Mouse (Mus musculus) cerebellum, postnatal 4 days (tissue): Measurements from ENCODE around the gene Pstpip1.
A peak's percentile ranks its signal among the peaks of the same experiment; 100 is the strongest.

Source experiments
- DNase-seq, 2 experiments: peaks; one replicate each; pipeline ENCODE4 v3.0.0; 2022; ENCODE audit warnings: low spot score in 2 of 2, mixed read lengths in 1 of 2

Pstpip1 gene

DNA sequence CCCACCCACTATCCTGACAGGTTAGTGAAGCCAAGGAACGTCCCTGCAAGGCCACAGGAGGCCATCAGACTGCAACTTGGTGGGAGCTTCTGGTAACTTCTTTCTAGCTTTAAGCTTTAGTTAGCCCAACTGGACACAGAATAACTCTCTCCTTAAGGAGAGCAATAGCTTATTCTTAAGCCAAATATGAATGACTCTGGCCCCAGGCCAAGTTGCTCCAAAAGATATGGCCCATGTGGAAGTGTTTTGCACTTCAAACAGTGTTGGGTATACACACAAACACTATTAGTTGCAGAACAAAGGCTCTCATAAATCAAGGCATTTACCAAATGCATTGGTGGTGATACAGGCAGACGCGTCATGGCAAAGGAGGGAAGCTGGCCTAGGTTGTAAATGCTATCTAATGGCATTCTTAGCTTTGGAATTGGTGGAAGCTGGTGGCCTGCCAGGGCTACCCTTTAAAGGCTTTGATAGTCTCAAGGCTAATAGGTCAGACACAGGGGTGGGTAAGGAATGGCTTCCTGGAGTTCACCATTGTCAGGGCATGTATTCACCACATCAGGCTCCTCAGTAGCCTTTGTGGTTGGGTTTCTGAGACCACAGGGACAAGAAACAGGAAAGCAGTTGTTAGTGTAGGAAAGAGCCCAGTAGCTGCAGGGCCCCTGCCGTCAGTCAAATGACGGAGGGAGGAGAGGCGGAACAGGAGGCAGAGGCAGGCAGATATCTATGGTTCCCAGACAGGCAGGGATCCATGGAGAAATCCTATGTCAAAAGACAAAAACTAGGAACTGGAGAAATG is 16.7 kb downstream of the Pstpip1 start:
- no peak for DNase-seq

DNA sequence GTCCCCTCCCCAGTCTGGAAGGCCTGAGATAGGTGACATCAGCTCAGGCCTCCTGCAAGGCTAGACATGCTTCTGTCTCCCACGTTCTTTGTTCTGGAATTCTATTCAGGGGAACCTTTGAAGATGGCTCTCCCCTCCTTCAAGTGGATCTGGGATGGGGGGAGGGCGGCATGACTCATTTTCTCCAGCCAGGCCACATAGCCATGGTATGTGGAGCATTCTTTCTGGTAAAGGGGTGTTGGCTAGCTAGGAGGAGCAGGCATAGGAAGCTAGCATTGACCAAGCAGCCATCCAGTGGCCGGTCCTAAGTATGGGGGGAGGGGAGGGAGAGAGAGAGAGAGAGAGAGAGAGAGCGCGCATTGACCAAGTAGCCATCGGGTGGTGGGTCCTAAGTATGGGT is 17.8 kb downstream of the Pstpip1 start:
- no peak for DNase-seq

DNA sequence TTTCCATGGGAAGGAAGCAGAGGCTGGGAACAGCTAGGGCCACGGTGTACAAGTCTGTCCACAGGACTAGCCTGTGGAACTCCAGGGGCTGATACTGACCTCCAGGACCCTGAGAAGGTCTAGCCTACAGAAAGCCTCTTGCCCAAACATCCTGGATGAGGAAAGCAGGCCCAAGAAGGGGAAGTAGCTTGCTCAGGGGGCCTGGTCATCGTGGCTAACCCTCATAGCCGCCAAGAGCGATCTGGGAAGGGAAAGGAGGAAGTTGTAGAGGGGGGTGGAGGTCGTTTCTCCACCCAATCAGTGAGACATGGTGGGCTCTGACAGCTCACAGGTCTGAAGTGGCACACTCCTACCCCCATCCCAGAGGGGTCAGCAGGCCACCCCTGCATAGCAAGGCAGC is 18.4 kb downstream of the Pstpip1 start:
- no peak for DNase-seq

DNA sequence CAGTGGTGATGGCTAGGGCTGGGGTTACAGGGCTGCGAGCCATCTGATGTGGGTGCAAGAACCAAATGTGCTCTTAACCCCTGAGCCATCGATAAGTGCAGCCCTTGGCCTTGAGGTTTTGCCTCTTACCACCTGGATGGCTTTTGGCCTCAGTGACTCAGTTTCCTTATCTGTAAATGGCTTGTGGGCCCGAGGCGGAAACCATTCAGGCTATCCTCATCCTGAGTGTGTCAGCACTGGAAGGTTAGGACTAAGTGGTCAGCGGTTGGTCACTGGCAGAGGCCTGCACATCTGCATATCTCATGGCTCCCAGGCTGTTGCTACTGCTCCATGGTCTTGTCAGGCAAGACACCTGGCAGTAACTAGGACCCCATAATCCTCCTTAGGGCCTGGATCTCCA is 28.3 kb downstream of the Pstpip1 start:
- no peak for DNase-seq

DNA sequence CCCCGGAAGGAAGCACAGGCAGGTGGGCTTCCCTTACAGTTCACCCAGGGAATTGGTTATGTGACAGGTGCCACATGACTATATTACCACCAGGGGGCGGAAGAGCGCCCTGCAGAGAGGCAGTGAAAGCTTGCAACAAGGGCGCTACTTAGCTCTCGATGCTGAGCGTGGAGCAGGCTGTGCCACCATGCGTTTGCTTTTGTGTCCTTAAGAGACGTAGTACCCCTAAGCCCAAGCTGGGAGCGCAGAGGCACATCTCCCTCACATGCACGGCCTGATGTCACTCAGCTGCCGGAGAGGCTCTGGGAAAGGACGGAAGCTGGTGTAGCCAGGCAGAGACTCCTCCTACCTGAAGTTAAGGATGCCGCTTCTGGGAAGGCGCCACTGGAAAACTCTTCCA is 28.8 kb downstream of the Pstpip1 start:
- DNase-seq = peak in 1 of 2 experiments; percentile 61

DNA sequence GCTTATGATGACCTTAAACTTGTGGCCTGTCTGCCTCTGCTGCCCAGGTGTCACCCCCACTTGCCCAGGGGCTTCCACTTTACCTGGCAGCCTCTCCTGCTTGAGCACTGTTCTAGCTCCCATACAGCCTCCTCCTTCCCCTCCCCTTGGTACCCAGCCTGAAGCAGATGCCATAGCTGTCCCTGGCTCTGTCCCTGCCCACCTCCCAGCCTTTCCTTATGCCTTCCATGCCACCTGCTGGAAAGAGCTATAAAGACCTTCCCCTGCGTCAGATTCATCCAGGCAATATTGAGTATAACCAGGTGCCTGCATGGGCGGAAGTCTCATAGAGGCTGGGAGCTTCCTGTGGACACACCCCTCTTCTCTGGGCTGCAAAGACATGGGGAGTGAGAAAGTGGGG is 29.9 kb downstream of the Pstpip1 start:
- no peak for DNase-seq

DNA sequence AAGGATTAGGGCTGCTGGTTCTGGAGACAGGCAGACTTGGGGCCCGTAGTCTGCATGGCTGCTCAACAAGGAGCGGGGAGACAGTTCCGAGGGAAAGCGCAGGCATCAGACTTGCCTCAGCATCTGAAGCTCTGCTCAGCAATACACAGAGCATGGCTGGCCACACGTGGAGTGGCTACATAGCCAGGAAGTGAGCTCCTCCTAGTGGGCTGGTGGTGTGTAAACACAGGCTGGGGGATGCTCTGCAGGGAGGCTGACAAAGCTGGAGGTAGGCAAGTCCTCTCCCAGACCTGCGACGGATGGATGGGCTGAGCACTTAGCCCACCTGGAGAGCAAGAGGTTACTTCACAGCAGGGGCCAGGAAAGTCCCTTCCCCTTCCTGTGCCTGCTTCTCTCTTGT is 31.3 kb downstream of the Pstpip1 start:
- peak; percentile 20 to 53 for DNase-seq

DNA sequence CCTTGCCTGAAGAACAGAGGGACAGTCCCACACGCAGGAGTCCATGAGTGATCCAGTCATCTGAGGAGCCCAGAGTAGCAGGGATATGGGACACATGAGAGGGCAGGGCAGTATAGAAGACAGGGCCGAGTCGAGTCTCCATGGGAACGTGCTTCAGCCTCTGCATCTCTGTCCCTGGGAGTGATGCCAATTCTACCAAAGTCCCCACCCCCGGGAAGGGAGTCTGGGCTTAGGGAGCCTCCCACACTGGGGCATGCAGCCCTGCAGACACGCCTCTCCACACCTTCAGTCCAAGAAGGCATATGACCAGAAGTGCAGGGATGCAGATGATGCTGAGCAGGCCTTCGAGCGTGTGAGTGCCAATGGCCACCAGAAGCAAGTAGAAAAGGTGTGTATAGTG is 33.2 kb downstream of the Pstpip1 start:
- DNase-seq = peak in 1 of 2 experiments; percentile 16

DNA sequence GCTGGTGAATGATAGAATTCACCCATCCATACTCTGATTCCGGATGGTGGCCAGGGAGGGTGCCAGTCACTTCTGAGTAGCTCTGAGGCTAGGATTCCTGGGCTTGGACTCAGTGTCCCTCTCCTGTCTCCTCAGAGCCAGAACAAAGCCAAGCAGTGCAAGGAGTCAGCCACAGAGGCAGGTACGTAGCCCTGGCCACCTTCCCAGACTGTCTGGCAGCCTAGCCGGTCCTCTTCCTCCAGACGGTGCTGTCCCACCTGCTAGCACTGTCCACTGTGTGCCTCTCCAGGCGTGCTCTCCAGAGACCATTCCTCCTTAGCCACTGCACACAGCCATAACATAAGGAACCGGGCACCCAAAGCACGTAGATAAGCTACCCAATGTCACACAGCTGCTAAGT is 33.9 kb downstream of the Pstpip1 start:
- no peak for DNase-seq

DNA sequence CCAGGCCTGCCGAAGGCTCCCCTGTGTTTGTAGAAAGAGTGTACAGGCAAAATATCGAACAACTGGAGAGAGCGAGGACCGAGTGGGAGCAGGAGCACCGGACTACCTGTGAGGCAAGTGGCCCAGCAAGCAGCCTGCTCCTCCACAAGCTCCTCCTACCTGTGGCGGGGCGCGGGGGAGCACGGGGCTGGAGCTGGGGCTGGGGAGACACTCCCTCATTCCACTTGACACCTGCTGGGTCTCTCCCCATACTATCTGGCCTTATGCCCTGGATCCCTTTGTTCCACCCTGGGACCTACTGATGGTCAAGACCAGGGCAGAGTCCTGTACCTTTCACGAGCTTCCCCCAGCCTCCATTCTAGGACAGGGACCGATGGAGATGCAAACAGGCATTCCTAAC is 34.8 kb downstream of the Pstpip1 start:
- no peak for DNase-seq

DNA sequence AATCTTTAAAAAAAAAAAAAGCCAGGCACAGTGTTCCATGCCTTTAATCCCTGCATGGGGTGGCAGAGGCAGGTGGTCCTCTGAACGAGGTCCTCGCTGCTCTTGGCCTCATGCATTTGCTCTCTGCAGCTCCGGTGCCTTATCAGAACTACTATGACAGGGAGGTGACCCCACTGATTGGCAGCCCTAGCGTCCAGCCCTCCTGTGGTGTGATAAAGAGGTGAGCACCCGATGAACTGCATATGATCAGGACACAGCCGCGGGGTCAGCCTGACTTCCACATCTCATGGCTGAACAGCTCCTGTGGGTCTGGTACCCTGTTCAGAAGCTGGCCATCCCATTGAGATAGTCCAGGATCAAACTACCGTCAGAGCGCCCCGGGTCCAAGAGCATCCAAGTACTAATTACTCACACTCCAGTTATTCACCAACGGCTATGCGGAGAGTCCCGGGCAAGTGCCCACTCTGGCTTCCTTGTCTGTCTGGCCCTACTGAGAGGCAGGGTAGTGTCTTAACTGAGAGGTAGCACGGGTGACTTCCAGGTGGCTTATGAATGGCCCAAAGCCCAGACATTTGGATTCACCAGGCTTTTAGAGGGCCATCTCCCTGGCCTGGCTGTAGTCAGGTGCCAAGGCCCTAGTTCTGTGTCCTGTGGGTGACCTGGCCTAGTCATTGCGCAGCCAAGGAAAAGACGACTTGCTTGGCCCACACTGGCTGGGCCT is 36.9 kb downstream of the Pstpip1 start:
- DNase-seq = no peak

DNA sequence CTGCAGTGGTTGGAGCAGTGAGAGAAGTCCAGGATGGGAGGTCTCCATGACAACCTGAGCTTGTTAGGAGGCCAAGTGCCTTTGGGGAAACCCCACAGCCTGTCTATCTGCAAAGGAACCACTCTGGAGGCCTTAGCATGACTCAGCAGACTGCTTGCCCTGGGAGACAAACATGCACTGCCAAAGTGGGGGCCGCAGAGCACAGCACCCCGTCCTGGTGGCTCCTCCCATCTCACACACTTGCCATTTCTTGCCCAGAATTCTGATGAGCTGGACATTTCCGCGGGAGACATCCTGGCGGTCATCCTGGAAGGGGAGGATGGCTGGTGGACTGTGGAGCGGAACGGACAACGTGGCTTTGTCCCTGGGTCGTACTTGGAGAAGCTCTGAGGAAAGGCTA is 38.6 kb downstream of the Pstpip1 start:
- DNase-seq = no peak

DNA sequence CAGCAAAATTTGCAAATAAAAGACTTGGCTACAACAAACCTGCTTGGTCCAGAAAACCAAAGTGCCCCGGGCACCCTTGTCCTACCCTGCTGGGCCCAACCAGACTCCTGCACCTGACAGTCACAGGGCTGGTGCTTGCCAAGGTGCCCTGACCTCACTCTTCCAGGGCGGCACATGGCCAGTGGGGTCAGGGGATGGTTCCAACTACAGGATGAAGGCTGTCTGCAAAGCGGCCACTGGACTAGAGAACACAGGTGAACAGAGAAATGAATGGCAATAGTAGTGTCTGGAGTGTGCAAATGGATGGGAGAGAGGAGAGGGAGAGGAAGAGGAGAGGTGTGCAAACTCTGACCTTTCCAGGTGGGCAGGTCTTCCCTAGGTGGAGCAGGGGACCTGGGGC is 40.2 kb downstream of the Pstpip1 start:
- no peak for DNase-seq

DNA sequence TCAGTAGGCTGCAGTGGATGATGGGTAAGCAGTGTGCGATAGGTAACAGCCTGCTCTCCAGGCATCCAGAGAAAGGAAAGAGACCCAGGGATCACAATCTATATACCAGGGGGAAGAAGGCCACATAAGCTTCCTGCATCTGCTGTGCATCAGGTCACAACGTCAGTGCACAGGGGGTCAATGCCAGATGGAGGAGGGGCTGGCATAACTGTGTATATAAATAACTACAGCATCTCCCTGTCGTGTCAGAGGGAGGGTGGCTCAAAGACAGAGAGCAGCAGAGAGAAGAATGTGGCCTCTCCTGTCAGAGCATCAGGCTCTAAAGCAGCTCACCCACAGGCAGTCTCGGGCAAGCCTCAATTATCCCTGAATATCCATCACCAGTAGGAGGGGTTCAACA is 40.8 kb downstream of the Pstpip1 start:
- no peak for DNase-seq

DNA sequence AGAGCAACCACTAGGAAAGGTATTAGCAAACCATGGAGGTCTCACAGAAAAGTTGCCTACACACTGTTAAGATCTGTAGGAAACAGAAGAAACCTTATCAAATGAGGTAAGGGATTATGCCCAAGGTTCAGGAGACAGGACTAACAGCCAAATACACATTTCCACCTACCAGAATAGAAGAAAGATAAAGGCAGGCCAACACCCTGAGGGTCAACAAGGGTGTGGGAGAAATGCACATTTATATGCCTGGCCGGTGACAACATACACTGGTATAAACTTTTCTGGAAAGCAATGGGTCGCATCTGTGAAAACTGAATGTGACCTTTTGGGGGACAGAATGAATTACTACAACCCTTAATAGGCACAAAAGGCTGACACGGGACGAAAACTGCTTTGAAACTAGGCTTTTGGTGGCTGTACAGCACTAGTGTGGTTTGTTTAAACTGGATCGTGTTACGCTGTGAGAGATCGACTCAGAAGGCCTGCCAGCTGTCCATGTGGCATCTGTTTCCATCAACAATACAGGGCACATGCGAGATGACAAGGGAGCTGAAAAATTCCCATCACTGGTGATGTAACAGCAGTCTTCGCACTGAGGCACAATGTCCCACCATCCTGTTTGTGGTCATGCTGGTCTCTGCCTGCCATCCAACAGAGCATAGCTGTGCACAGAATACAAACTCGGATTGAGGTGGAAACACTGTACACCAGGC is 42.2 kb downstream of the Pstpip1 start:
- no peak for DNase-seq

DNA sequence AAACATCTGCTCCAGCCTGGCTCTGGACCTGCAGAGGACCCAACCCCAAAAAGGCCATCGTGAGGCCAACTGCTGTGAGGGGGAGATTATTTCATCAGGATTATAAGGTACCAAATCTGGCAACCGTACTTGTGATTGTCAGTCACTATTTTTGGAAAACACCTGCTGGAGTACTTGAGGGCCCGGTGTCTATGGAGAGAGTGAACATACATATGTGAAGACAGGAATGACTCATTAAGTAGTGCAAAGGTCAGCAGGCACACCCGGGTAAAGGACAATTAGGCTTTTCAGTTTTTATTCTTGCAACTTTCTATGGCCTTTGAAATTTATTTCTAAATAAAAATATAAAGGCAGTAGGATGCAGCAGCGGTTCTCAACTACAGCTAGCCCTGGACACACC is 44.2 kb downstream of the Pstpip1 start:
- no peak for DNase-seq

DNA sequence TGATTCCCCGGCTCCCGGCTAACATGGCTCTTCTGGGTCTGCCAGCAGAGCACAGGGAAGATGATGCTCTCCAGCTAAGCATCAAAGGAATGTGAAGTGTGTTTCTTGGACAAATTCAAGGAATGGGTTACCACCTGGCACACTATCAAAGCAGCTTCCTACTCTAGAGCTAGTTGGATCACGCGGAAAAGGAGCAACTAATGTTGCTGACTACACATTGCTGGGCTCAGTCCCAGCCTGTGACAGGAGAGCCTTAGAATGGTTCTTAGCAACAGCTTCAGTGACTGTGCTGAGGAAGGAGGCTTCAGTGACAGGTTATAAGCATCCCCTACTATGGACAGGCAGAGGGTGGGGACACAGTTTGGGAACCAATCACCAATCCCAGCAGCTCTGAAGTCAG is 44.9 kb downstream of the Pstpip1 start:
- no peak for DNase-seq

DNA sequence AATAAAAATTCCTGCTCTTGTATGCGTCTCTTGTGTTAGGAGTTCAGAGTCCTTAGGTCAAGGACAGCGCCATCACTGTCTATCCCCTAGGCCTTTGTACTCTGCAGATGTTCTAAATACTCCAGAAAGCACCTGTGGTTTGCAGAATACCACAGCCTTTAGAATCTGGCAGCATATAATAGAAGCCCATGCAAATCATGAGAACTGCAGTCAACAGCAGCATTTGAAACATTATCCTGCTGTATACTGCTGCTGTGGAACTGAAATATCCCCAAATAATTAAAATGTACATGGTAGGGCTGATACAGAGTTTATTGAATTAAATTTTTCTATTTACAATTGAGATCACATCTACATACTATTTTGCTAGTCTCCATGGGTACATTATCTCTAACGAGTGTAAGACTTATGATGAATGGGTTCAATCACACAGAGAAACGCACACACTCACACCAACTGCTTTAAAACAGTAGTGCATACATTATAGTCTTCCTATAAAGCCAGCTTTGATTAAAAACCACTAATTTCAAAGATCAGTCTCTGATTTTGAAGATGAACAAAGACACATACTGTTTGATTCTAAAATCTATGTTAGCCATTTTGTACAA is 45.9 kb downstream of the Pstpip1 start:
- DNase-seq = no peak

DNA sequence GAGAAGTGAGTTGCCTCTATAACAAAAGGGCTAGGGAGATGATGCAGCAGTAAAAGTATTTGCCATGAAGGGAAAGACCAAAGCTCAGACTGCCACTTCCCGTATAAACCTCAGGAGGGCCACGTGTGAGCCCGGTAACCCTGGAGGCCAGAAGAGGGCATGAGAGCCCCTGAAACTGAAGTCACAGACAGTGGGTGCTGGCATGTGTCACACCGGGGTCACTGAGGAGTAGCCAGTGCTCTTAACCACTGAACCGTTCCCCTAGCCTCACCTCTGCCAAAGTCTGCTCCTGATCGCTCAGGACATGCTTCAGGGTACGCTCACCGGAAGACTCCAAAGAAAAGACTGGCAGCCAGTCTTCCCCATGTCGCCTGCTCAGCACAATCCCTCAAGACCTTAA is 52.0 kb downstream of the Pstpip1 start:
- no peak for DNase-seq

DNA sequence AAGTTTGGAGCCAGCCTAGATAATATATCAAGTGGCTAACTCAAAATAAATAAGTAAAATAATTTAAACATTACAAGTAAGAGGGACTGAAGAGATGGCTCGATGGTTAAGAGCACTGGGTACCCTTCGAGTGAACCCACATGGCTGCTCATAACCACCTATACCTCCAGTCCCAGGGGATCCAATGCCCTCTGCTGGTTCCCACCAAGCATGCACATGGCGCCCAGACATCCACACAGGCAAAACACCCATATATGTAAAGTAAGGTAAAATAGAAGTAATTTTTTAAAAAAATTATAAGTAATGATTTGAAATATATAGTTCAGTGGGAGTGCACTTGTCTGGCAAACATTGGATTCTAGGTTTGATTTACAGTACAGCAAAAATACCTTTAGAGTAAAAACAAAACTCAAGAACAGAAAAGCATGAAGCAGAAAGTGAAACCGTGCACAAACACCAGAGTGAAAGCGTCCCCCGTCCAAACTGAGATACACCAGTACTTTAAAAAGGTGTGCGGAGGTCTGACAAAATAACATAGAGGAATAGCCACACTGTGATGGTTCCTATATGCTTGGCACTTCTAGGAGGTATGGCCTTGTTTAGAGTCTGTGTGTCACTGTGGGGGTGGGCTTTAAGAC is 54.7 kb downstream of the Pstpip1 start:
- DNase-seq = no peak

DNA sequence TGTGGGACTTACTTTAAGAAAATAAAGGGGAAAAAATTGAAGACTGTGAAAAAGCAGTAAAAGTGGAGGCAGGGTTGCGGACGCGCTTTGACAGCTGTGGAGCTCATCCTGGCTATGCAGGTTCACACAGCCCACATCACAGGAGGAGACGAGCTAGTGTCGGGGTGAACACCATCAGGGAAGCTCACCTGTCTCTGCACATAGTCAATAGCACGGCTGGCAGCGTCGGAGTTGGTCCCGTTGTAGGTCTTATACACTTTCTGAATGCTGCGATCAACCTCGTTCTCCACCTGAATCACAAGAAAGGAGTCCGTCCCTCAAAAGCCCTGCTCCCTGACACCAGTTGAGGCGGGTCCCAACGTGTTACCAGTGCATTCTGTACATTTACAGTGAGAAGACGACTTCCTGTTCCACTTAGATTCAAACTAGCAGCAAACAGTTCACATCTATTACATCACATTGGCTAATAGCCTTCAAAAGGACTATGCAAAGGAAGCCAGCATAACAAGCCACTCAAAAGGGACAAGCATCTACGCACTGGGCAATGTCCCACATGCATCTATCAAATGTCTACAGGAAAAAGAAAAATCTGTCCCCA is 56.7 kb downstream of the Pstpip1 start:
- DNase-seq = no peak
